Mouse (Mus musculus) testis, adult 2 months (tissue): ENCODE results near the gene Nab2.

Source experiments
- CTCF ChIP-seq: fragments of 200-500 bp; IDR thresholded peaks from 2 replicates; pipeline ENCODE4 v1.5.1; 2012; ENCODE audit warnings: low read depth, mild to moderate bottlenecking, inconsistent platforms, low read length, moderate library complexity; ENCODE audit not compliant: control insufficient read depth, insufficient read depth, insufficient replicate concordance
- POLR2A ChIP-seq: fragments of 200-500 bp; IDR thresholded peaks from 2 replicates; pipeline ENCODE4 v1.6.1; 2012; ENCODE audit warnings: low read depth, mild to moderate bottlenecking, inconsistent platforms, low read length, moderate library complexity; ENCODE audit not compliant: control insufficient read depth

DNA sequence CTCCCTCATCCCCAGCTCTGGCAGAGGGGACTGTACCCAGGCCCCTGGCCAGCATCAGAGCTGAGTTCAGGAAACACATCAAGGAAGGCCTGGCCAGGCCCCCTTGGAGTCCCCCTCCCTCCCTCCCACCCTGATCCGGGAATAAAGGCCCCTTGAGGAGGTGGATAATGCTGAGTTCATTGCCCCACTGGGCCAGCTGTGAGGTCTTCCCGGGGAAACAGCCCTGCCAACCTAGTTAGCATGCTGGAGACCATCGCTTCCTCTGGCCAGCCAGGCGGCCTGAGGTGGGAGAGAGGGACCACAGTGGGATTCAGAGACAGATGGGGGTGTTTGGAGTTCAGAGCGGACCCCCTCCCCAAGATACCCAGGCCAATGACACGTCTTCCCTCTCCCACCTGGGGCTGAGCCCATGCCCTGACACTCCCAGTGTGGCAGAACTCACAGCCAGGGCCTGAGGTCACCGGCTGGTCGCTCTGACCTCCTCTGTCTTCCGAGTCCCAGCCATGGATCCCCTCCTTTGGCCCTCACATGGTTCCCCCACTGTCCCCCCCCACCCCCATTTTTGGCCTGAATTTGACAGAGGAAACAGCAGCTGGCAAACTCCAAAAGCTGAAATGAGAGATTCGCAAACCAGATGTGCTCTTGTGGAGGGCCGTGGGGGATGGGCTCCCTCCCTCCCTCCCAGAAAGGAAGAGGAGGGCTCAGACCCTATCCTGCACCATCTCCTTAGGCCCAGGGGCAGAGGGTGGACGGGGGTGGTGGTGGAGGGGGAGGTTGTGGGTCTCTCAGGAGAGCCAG is 53.9 kb downstream of the Nab2 start:
- TF ChIP-seq CTCF, result no peak
- TF ChIP-seq POLR2A, result no peak
